Mouse (Mus musculus) midbrain, embryonic 13.5 days (tissue): ENCODE results near the gene Rragd. TPM values are rescaled to one million over a fixed set of nuclear protein-coding genes. Genes with fewer than 3 reads are reported as not detected.

ENCODE experiments used
- polyA plus RNA-seq: library from polyadenylated mRNA; unstranded; fragments of >200 nt; fragmentation: Nextera tagmentation; extraction: Ambion mirVana; gene quantifications from 2 replicates; pipeline ENCODE4 v1.2.1, GENCODE M21; 2015

Gene Rragd
- polyA plus RNA-seq, 1 experiment from 2014 or later = 32.3 TPM

Other genes with a start within 250 kb of the Rragd start
- 178 and 192 TPM in 2 replicates for gene Lyrm2, start 182.8 kb upstream of the Rragd start, polyA plus RNA-seq
- gene Ankrd6, start 32.2 kb upstream of the Rragd start, polyA plus RNA-seq = 30.4 and 32.2 TPM in 2 replicates
- 49.0 and 51.1 TPM in 2 replicates for gene Ube2j1, start 48.4 kb downstream of the Rragd start, polyA plus RNA-seq
- gene Gabrr2, start 80.0 kb downstream of the Rragd start, polyA plus RNA-seq = 0.44 and 0.54 TPM in 2 replicates
- gene Gabrr1, start 149.5 kb downstream of the Rragd start, polyA plus RNA-seq = 0.14 and 0.63 TPM in 2 replicates
- 1.2 and 1.7 TPM in 2 replicates for gene Pm20d2, start 206.7 kb downstream of the Rragd start, polyA plus RNA-seq
- gene Srsf12, start 226.0 kb downstream of the Rragd start, polyA plus RNA-seq = 32.5 and 33.9 TPM in 2 replicates